In the genomic region with DNA sequence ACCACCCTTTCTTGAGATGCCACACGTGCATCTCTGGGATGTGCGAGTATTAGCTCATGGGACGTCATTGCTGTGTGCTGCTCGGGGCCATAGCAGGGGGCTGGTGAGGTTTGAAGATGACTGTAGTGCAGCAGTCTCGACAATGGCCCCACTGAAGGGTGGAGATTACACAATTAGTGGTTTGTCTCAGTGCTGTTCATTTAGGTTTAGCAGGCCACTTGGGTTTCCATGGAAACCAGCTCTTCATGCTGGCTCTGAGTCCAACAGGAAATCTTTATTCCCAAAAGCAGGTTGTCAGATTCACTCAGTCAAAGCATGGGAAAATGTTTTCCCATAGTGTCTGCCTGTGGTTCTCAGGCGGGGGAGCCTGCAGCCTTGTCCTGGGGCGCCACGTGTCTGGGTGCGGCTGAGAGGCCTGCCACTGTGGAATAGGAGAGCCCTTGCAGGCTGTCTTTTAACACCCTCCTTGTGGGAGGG, we compare ENCODE assay signal across 8 mouse cellular contexts. TPM values are rescaled to one million over a fixed set of nuclear protein-coding genes. Genes with fewer than 3 reads are reported as not detected.
A peak's percentile ranks its signal among the peaks of the same experiment; 100 is the strongest.
DNase-seq lines count a peak whose midpoint lies in the region; ATAC-seq lines count a peak whose summit lies in the region.

No protein-coding gene starts in this region.

- H3K4me1 ChIP-seq in forebrain, embryonic 12.5 days: peaks cover 22% of the 10 kb centered on the region
- peaks cover 17% of the 10 kb centered on the region for H3K4me1 ChIP-seq in neural tube, embryonic 14.5 days (ENCODE audit: control insufficient read depth, insufficient read depth, low read length)

- peaks cover 49% of the 10 kb centered on the region for H3K27me3 ChIP-seq in forebrain, embryonic 12.5 days
- no peaks in the 10 kb centered on the region for H3K27me3 ChIP-seq in neural tube, embryonic 14.5 days (ENCODE audit: control insufficient read depth, insufficient read depth, low read length)

- H3K4me3 ChIP-seq in forebrain, embryonic 12.5 days (replicated peaks): no peak overlapping the region
- no peak overlapping the region for H3K4me3 ChIP-seq in neural tube, embryonic 14.5 days (ENCODE audit: low read depth, low read length)

- peak overlapping the region; percentile 22 for H3K4me2 ChIP-seq in forebrain, embryonic 12.5 days
- no peak overlapping the region for H3K4me2 ChIP-seq in neural tube, embryonic 14.5 days (ENCODE audit: low read depth, low read length)

- intact Hi-C loops in left cerebral cortex, postnatal 14 days (cut with DNase I): no loop called here

- peak; percentile 64 to 84 for DNase-seq in right cerebral cortex, postnatal 10 days (ENCODE audit: low spot score in 2 of 2)
- DNase-seq in right cerebral cortex, postnatal 4 days: no peak
- DNase-seq in left cerebral cortex, postnatal 14 days (ENCODE audit: low spot score in 2 of 2): peak; percentile 62 to 83
- DNase-seq in kidney, adult 18-20 months: no peak
- no peak for DNase-seq in spleen, adult 18-20 months

- H3K27ac ChIP-seq in forebrain, embryonic 12.5 days: peak overlapping the region; percentile 38
- peak overlapping the region; percentile 60 for H3K27ac ChIP-seq in neural tube, embryonic 14.5 days (ENCODE audit: low read depth, low read length)

- ATAC-seq in forebrain, embryonic 12.5 days (ENCODE audit: low FRiP score): peak; percentile 87
- ATAC-seq in neural tube, embryonic 14.5 days (ENCODE audit: low read depth): peak; percentile 86
- ATAC-seq in activated CD4-positive, CD25-positive, alpha-beta regulatory T cell, adult 4 months: no peak

- 7% methylated on average over 9 of the region's 9 CpGs for WGBS in forebrain, embryonic 12.5 days
- 15% methylated on average over 9 of the region's 9 CpGs for WGBS in neural tube, embryonic 14.5 days

- H3K36me3 ChIP-seq in forebrain, embryonic 12.5 days (replicated peaks): peaks cover 16% of the 10 kb centered on the region; the same call in 1 of the 2 replicates
- 0 out of 2 replicates have a peak, but pooled peaks cover 3% of the 10 kb centered on the region for H3K36me3 ChIP-seq in neural tube, embryonic 14.5 days (ENCODE audit: control insufficient read depth, insufficient read depth, low read length)

- no peak overlapping the region; the same call in 1 of the 2 replicates for H3K9ac ChIP-seq in forebrain, embryonic 12.5 days
- H3K9ac ChIP-seq in neural tube, embryonic 14.5 days (replicated peaks; ENCODE audit: low read depth, low read length): no peak overlapping the region

- H3K9me3 ChIP-seq in forebrain, embryonic 12.5 days: no peaks in the 10 kb centered on the region
- H3K9me3 ChIP-seq in neural tube, embryonic 14.5 days (ENCODE audit: control insufficient read depth, low read length): no peaks in the 10 kb centered on the region

RNA-seq across cellular contexts. Expression of a gene that starts 43.5 kb away (rescaled TPM):
- 85.9 and 86.7 TPM in 2 replicates for polyA plus RNA-seq in forebrain, embryonic 12.5 days (2016; fragmentation: Nextera tagmentation; extraction: Ambion mirVana)
- 100 to 1,000 TPM; 377 to 378 TPM for total RNA-seq in left cerebral cortex, postnatal 14 days (2021)
- polyA plus RNA-seq in neural tube, embryonic 14.5 days (2014; fragmentation: Nextera tagmentation; extraction: Ambion mirVana): 332 and 348 TPM in 2 replicates
- 100 to 1,000 TPM; 134 to 172 TPM for polyA plus RNA-seq in activated CD4-positive, CD25-positive, alpha-beta regulatory T cell, adult 4 months (2017; shearing (Covaris generic))

RNA-seq across cellular contexts. Expression of a gene that starts 52.6 kb away (rescaled TPM):
- 5.8 and 6.9 TPM in 2 replicates for polyA plus RNA-seq in forebrain, embryonic 12.5 days (2016; fragmentation: Nextera tagmentation; extraction: Ambion mirVana)
- 10 to 100 TPM; 31.2 to 31.6 TPM for total RNA-seq in left cerebral cortex, postnatal 14 days (2021)
- polyA plus RNA-seq in neural tube, embryonic 14.5 days (2014; fragmentation: Nextera tagmentation; extraction: Ambion mirVana): 18.5 and 19.3 TPM in 2 replicates
- not detected for polyA plus RNA-seq in activated CD4-positive, CD25-positive, alpha-beta regulatory T cell, adult 4 months (2017; shearing (Covaris generic))

Comparison
In these comparisons a context has a peak if more than half of its experiments do, and no peak if none do; other contexts are left out.
1. DNase-seq: peak in right cerebral cortex, postnatal 10 days (2 of 2) and left cerebral cortex, postnatal 14 days (2 of 2); none in right cerebral cortex, postnatal 4 days (single experiment), kidney, adult 18-20 months (single experiment) and spleen, adult 18-20 months (0 of 2).